Mouse (Mus musculus) heart, adult 8-10 months (tissue): ENCODE results near the gene Fbxl21. TPM values are rescaled to one million over a fixed set of nuclear protein-coding genes. Genes with fewer than 3 reads are reported as not detected.

Experiments used
- DNase-seq: peaks from one replicate; pipeline ENCODE4 v3.0.0; 2022; ENCODE audit warnings: low spot score
- total RNA-seq, 4 experiments: library from RNA; stranded (reverse); gene quantifications; 2 replicates each; pipeline ENCODE4 v1.2.4; 2022

The Fbxl21 gene
- total RNA-seq, 4 experiments from 2014 or later, result 1.0 to 1.1 (median 1.0) TPM

GRCm38 (mm10) chr13:56534931-56535330 lies 12.7 kb downstream of the Fbxl21 start:
- no peak for DNase-seq

- no peak for DNase-seq
Measured at GRCm38 (mm10) chr13:56535570-56535969, 13.3 kb downstream of the Fbxl21 start.

GRCm38 (mm10) chr13:56537026-56537425 lies 14.8 kb downstream of the Fbxl21 start:
- DNase-seq, result no peak

GRCm38 (mm10) chr13:56539846-56540245 lies 17.6 kb downstream of the Fbxl21 start:
- DNase-seq, result no peak

- DNase-seq, result no peak
Measured at GRCm38 (mm10) chr13:56543805-56544204, 21.5 kb downstream of the Fbxl21 start.

- no peak for DNase-seq
Measured at GRCm38 (mm10) chr13:56544956-56545355, 22.7 kb downstream of the Fbxl21 start.

GRCm38 (mm10) chr13:56548401-56548800 lies 26.1 kb downstream of the Fbxl21 start, which contains the start of gene Lect2:
TSS of gene Lect2 (minus strand) at chr13:56548502.
- no peak for DNase-seq

GRCm38 (mm10) chr13:56549364-56549763 lies 27.1 kb downstream of the Fbxl21 start:
- peak; percentile 68 for DNase-seq

- DNase-seq, result peak; percentile 40
Measured at GRCm38 (mm10) chr13:56550574-56550973, 28.3 kb downstream of the Fbxl21 start.

- no peak for DNase-seq
Measured at GRCm38 (mm10) chr13:56551661-56552060, 29.4 kb downstream of the Fbxl21 start.

GRCm38 (mm10) chr13:56553923-56554322 lies 31.7 kb downstream of the Fbxl21 start:
- DNase-seq, result no peak

- DNase-seq, result no peak
Measured at GRCm38 (mm10) chr13:56554409-56554808, 32.1 kb downstream of the Fbxl21 start.

GRCm38 (mm10) chr13:56555957-56556356 lies 33.7 kb downstream of the Fbxl21 start:
- peak; percentile 72 for DNase-seq

GRCm38 (mm10) chr13:56556701-56557100 lies 34.4 kb downstream of the Fbxl21 start:
- no peak for DNase-seq

GRCm38 (mm10) chr13:56558811-56559210 lies 36.5 kb downstream of the Fbxl21 start:
- DNase-seq, result no peak

- DNase-seq, result no peak
Measured at GRCm38 (mm10) chr13:56559841-56560370, 37.6 kb downstream of the Fbxl21 start.

GRCm38 (mm10) chr13:56561129-56561528 lies 38.9 kb downstream of the Fbxl21 start:
- no peak for DNase-seq

- DNase-seq, result peak; percentile 35
Measured at GRCm38 (mm10) chr13:56563075-56563474, 40.8 kb downstream of the Fbxl21 start.

- no peak for DNase-seq
Measured at GRCm38 (mm10) chr13:56566336-56566735, 44.1 kb downstream of the Fbxl21 start.

GRCm38 (mm10) chr13:56571645-56572044 lies 49.4 kb downstream of the Fbxl21 start:
- no peak for DNase-seq

GRCm38 (mm10) chr13:56575074-56575473 lies 52.8 kb downstream of the Fbxl21 start:
- no peak for DNase-seq

- DNase-seq, result peak; percentile 80
Measured at GRCm38 (mm10) chr13:56575701-56576321, 53.5 kb downstream of the Fbxl21 start.

GRCm38 (mm10) chr13:56578097-56578496 lies 55.8 kb downstream of the Fbxl21 start:
- no peak for DNase-seq

- DNase-seq, result no peak
Measured at GRCm38 (mm10) chr13:56580450-56580849, 58.2 kb downstream of the Fbxl21 start.
